Mouse (Mus musculus) olfactory bulb, adult 2 months (tissue): Measurements from ENCODE around the gene Mtus2. TPM values are rescaled to one million over a fixed set of nuclear protein-coding genes. Genes with fewer than 3 reads are reported as not detected.
"Not testable (repeated sequence)": the region's sequence is repeated elsewhere in the genome, so short reads cannot be mapped to it uniquely, and the experiment has no call there.

Experiments used
- H3K27ac ChIP-seq: fragments of 200-500 bp; 2 replicates; pipeline ENCODE4 v1.5.1; 2012; ENCODE audit warnings: low read depth, low read length; ENCODE audit not compliant: insufficient read depth
- H3K4me1 ChIP-seq: fragments of 200-500 bp; 2 replicates; pipeline ENCODE4 v1.6.1; 2012; ENCODE audit warnings: low read length; ENCODE audit not compliant: control insufficient read depth, insufficient read depth
- H3K4me3 ChIP-seq: fragments of 200-500 bp; 2 replicates; pipeline ENCODE4 v1.5.1; 2012; ENCODE audit warnings: mild to moderate bottlenecking, low read depth, low read length, moderate library complexity; ENCODE audit not compliant: insufficient read depth
- CTCF ChIP-seq: fragments of 200-500 bp; IDR thresholded peaks from 2 replicates; pipeline ENCODE4 v1.5.1; 2012; ENCODE audit warnings: low read depth, mild to moderate bottlenecking, low read length, moderate library complexity; ENCODE audit not compliant: insufficient read depth
- POLR2A ChIP-seq: fragments of 200-500 bp; IDR thresholded peaks from 2 replicates; pipeline ENCODE4 v1.6.1; 2012; ENCODE audit warnings: mild to moderate bottlenecking, low read depth, low read length, moderate library complexity; ENCODE audit not compliant: insufficient read depth
- WGBS: fragments of 180-500 bp; shearing (Covaris S2); methylation state at CpG from one replicate; pipeline ENCODE4 v1.1.7; 2018; 5-methylcytosine and 5-hydroxymethylcytosine counted together
- polyA plus RNA-seq: library from polyadenylated mRNA; stranded (reverse); fragments of >200 nt; gene quantifications from 2 replicates; pipeline ENCODE4 v1.2.4, GENCODE M21; 2012; ENCODE audit warnings: low replicate concordance; ENCODE audit not compliant: missing spikeins, insufficient read depth, insufficient read length

Gene Mtus2
- polyA plus RNA-seq, 1 experiment = not detected

DNA sequence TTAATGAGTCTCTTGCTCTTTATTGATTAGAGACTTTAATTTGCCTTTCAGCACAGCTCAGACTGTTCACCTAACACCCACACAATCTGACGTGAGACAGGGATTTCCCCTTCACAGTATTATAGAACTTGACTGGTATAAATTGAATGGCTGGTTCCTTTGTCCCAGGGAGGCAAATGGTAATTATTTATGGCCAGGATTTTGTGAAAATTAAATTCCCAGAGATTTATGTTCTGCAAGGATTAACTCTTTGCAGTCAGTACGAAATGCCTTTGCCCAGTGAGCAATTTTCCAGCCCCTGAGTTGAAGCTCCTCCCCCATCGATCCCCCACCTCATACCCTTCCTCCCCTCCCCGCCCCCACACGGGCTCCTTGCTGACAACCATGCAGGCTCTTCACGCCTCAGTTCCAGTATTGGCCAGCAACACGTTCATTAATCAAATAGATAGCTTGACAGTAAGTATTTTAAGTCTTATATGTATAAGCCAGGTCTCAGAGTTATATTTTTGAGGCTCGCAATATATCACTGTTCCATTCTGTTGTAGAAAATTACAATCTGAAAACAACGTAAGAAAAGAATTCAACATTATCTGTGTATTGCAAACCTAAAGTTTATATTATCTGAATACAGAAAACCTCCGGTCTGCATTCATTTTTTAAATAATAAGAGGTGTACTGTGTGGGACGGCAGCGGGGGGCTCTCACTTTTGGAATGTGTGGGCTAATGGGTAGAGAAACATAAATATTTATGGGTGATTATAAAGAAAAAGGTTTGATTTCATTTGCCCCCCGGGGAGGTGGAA is 195.7 kb downstream of the Mtus2 start:
- Histone ChIP-seq H3K4me1 (peaks cover 2% of the 10 kb centered on the region; the same call in 1 of the 2 replicates), H3K27ac (no peak overlapping the region), H3K4me3 (no peak overlapping the region)
- WGBS = 33% methylated on average over 13 of the region's 13 CpGs
- TF ChIP-seq CTCF (no peak), POLR2A (no peak)

DNA sequence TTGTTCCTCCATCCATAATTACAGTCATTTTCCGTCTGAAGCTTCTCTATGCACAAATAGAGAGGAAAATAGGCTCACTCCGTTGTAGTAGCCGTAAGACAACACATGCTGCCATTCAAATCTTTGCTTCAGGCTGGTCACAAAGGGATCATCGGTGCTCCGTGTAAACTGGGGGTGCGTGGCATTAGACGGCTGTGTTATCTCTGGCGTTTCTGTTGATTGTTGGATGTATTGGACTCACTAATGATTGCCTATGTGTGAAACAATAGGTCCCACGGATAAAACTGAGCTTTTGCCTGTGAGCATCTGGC is 196.2 kb downstream of the Mtus2 start:
- Histone ChIP-seq H3K4me3 (no peak overlapping the region), H3K4me1 (peaks cover 2% of the 10 kb centered on the region; the same call in 1 of the 2 replicates), H3K27ac (no peak overlapping the region)
- no peak for TF ChIP-seq POLR2A
- TF ChIP-seq CTCF = no peak
- 27% methylated on average over 9 of the region's 9 CpGs for WGBS

DNA sequence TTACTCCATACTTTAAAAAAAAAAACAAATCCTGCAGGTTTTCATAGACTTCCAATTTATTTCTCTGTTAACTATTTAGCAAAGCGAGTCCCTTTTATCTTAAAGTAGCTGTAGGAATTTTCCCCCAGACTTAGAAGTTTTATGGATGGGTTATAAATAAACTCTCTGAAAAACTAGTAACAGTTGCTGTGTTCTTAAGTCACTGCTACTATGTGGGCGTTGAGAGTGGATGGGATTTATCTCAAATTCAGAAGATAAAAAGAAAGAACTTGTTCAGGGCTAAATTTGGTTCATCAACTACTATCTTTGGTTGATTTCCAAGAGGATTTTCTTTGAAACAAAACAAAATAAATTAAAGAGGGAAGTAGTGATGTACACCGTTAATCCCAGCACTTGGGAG is 197.6 kb downstream of the Mtus2 start:
- Histone ChIP-seq H3K27ac (no peak overlapping the region), H3K4me3 (no peak overlapping the region), H3K4me1 (peaks cover 2% of the 10 kb centered on the region; the same call in 1 of the 2 replicates)
- 56% methylated on average over 3 of the region's 3 CpGs for WGBS
- no peak for TF ChIP-seq POLR2A
- no peak for TF ChIP-seq CTCF

DNA sequence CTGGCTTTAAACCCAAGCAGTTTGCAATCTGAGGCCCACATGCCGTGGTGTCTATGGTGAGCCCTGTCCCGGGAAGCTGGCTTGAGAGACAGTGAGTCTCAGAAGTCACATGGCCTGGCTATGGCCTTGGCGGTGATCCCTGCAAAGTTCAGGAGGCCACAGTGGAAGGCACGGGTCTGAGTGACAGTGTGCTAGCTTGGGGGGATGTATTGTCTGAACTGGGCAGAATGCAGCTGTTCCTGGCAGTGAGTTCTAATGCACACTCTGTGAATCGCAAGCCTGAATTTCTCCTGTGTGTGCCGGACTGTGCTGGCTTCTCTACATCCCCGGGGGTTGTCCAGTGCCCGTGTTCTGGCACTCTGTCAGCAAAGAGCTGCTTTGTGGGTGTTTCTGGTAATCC is 202.2 kb downstream of the Mtus2 start:
- Histone ChIP-seq H3K4me3 (no peak overlapping the region), H3K4me1 (no peaks in the 10 kb centered on the region), H3K27ac (no peak overlapping the region)
- TF ChIP-seq POLR2A (no peak), CTCF (no peak)
- WGBS = 60% methylated on average over 8 of the region's 8 CpGs

DNA sequence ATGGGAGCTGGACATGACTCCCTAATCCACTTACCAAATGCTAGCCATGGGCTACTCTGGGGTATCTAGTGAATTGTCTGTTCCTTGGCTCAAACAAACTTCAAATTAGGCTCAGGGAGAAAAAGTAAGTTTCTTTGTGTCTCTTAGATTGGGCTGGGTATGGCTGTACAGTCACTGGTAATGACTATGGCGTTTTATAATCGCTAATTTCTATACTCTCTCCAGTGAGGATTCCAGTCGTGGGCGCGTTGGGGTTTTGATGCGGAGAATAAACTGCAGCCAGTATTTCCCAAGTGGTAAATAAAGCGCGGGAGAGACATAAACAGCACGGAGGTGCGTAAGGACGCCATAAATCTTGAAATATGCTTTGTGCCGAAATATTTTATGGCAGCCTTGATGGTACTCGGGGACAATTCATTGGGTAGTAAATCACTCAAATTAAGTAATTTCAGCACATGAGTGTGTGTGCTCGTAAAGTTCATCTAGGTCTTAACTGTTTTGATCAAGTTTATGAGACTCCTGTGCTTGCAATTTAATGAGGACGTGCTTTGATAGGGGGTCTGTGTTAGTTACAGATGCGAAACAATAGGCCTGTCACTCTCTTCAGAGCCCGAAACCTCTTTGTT is 203.5 kb downstream of the Mtus2 start:
- WGBS = 90% methylated on average over 17 of the region's 17 CpGs
- Histone ChIP-seq H3K4me1 (no peaks in the 10 kb centered on the region), H3K27ac (no peak overlapping the region), H3K4me3 (no peak overlapping the region)
- TF ChIP-seq POLR2A = no peak

DNA sequence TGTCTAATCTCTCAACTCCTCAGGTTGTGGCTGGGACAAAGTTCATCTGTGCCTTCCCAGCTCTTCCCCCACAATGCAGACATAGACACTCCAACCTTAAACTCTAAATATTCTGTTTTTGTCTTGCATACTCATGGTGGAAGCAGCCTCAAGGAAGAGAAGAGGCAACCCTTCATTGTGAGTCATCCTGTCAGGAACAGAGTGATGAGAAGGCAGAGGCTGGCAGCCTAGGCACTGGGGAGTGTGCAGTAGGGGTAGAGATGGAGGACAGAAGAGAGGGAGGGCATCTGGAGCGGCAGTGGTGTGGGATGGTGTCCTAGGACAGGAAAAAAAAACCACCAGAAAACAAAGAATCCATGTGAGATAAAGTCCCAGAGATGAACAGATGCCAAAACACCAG is 208.0 kb downstream of the Mtus2 start:
- TF ChIP-seq POLR2A = no peak
- TF ChIP-seq CTCF = no peak
- WGBS = 86% methylated on average over 1 of the region's 1 CpGs
- Histone ChIP-seq H3K4me3 (no peak overlapping the region), H3K27ac (no peak overlapping the region), H3K4me1 (no peaks in the 10 kb centered on the region)

DNA sequence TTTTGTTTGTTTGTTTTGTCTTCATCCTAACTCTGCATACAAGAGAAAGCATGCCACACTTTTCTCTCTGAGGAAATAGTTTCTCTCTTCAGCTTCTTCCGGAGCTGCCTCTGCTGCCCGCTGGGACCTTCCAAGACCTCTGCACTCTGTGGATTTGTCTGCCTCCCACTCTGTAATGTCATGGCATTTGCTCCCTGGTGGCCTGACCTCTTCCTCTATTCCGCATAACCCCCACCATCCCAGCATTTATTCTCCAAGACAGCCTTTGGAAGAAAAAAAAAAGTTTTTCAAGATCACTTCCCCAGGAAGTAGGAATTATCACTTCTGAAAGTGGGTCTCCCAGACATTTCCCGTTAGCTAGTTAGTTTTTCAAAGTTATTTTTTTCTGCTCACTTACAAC is 218.0 kb downstream of the Mtus2 start:
- Histone ChIP-seq H3K27ac (no peak overlapping the region), H3K4me3 (no peak overlapping the region), H3K4me1 (no peaks in the 10 kb centered on the region)
- WGBS = 73% methylated on average over 4 of the region's 4 CpGs
- TF ChIP-seq POLR2A (no peak), CTCF (no peak)

DNA sequence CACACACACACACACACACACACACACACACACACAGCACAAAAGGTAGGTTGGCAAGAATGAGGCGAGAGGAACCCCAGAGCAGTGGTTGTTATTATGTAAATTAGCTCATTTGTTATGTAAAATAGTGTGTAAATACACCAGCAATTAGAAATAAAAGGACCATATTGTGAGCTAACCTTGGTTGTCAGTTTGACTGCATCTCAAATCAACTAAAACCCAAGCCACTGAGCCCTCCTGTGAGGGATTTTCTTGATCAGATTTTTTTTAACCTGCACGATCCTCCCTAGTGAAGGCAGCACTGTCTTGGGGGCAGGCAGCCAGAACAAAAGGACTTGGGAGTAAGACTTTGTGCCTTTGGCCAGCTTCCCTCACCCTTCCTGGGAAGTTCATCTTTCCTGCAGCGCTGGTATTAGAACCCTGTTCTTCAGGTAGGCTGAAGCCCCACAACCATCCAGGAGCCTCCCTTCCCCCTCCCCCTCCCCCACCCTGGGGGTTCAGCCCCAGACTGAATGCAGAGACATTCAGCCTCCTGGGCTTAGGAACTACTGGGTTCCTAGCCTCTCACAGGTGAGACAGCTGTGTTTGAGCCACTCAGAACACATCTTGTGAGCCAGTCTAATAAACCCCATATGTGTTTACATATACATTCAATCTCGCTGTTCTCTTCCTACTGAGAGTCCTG is 218.8 kb downstream of the Mtus2 start:
- TF ChIP-seq CTCF (no peak), POLR2A (no peak)
- no peak overlapping the region for H3K4me3 ChIP-seq
- no peak overlapping the region for H3K27ac ChIP-seq
- WGBS = 44% methylated on average over 4 of the region's 4 CpGs
- no peaks in the 10 kb centered on the region for H3K4me1 ChIP-seq

DNA sequence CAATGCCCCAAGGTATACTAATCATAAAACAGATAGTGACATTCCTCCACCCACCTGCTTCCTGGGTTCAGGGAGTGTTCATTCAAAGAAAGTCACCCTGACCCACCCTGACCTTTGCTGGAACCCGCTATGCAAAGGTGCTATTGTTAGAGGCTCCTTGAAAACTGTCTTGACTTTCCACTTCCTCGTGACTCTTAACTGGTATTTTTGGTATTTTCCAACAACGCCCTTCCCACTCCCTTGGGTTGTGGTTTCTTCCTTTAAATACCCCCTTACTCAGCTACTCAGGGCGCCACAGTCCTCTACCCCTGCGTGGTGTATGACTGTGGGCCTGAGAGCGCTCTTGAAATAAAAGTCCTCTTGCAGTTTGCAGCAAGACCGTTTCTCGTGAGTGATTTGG is 219.4 kb downstream of the Mtus2 start:
- H3K4me1 ChIP-seq, H3K4me3 ChIP-seq, H3K27ac ChIP-seq: not testable (repeated sequence)
- 88% methylated on average over 8 of the region's 8 CpGs for WGBS

DNA sequence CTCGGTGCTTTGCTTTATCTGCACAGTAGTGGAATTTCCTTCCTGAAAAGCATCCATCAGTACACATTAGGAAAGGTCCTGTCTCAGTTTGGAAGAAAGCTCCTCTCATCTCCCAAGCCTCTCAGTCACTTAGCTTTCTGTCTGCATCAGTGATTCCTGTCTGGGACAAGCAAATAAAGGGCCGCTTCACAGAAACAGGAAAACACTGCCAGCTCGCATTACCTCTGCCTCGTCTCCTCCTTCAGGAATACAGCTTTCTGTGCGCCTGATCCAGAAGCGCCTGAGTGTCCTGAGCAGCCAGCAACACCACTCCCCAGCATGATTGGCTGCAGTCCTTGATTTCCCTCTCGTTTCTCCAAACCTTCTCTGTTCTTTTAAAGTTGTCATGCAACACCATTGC is 222.1 kb downstream of the Mtus2 start:
- 72% methylated on average over 7 of the region's 7 CpGs for WGBS
- H3K27ac ChIP-seq = no peak overlapping the region
- H3K4me3 ChIP-seq = no peak overlapping the region
- no peak for TF ChIP-seq CTCF
- no peak for TF ChIP-seq POLR2A
- H3K4me1 ChIP-seq = no peaks in the 10 kb centered on the region
